Mouse (Mus musculus) neural tube, embryonic 15.5 days (tissue): ENCODE results near the gene 4933427D14Rik. TPM values are rescaled to one million over a fixed set of nuclear protein-coding genes. Genes with fewer than 3 reads are reported as not detected.

ENCODE experiments used
- ATAC-seq: fragments of 200-750 bp; cut with Nextera tagmentation; 2 replicates; pipeline ENCODE4 v1.8.0; 2017; ENCODE audit warnings: mild to moderate bottlenecking, moderate TSS enrichment, moderate library complexity; ENCODE audit not compliant: low FRiP score
- H3K27ac ChIP-seq: fragments of 300-500 bp; sonication (generic); replicated peaks from 2 replicates; pipeline ENCODE4 v1.5.1; 2015; ENCODE audit warnings: mild to moderate bottlenecking, inconsistent platforms
- H3K27me3 ChIP-seq: fragments of 300-500 bp; sonication (generic); replicated peaks from 2 replicates; pipeline ENCODE4 v1.6.1; 2015; ENCODE audit warnings: inconsistent platforms
- H3K36me3 ChIP-seq: fragments of 300-500 bp; sonication (generic); 2 replicates; pipeline ENCODE4 v1.6.1; 2015; ENCODE audit warnings: inconsistent platforms
- H3K4me1 ChIP-seq: fragments of 300-500 bp; sonication (generic); 2 replicates; pipeline ENCODE4 v1.6.1; 2015; ENCODE audit warnings: inconsistent platforms
- H3K4me2 ChIP-seq: fragments of 300-500 bp; sonication (generic); 2 replicates; pipeline ENCODE4 v1.6.1; 2015; ENCODE audit warnings: inconsistent platforms, mild to moderate bottlenecking, moderate library complexity
- H3K4me3 ChIP-seq: fragments of 300-500 bp; sonication (generic); replicated peaks from 2 replicates; pipeline ENCODE4 v1.5.1; 2015; ENCODE audit warnings: mild to moderate bottlenecking, inconsistent platforms
- H3K9ac ChIP-seq: fragments of 300-500 bp; sonication (generic); replicated peaks from 2 replicates; pipeline ENCODE4 v1.6.1; 2015; ENCODE audit warnings: mild to moderate bottlenecking, inconsistent platforms
- H3K9me3 ChIP-seq: fragments of 300-500 bp; sonication (generic); replicated peaks from 2 replicates; pipeline ENCODE4 v1.6.1; 2016; ENCODE audit warnings: inconsistent platforms
- WGBS: fragments of 180-500 bp; shearing (Covaris S2); methylation state at CpG from one replicate; pipeline ENCODE4 v1.1.7; 2015; ENCODE audit warnings: mixed read lengths; 5-methylcytosine and 5-hydroxymethylcytosine counted together
- polyA plus RNA-seq: library from polyadenylated mRNA; unstranded; fragments of >200 nt; fragmentation: Nextera tagmentation; extraction: Ambion mirVana; gene quantifications from 2 replicates; pipeline ENCODE4 v1.2.1, GENCODE M21; 2015

Gene 4933427D14Rik
- polyA plus RNA-seq, 1 experiment from 2014 or later = 15.7 TPM

GRCm38 (mm10) chr11:72135383-72136158 lies 71.7 kb downstream of the 4933427D14Rik start, which contains the start of gene Pitpnm3:
Gene Pitpnm3, minus strand, starts transcription at chr11:72135778.
- H3K9ac ChIP-seq = peak within 1 kb of the TSS; percentile 75
- H3K36me3 ChIP-seq = no peaks in the 10 kb centered on the region
- no peaks in the 10 kb centered on the region for H3K9me3 ChIP-seq
- H3K4me3 ChIP-seq = peak within 1 kb of the TSS; percentile 69
- H3K27me3 ChIP-seq = peaks cover 42% of the 10 kb centered on the region
- H3K27ac ChIP-seq = peak within 1 kb of the TSS; percentile 56
- peaks cover 45% of the 10 kb centered on the region for H3K4me1 ChIP-seq
- peak; percentile 56 for ATAC-seq
- peak within 1 kb of the TSS; percentile 93 for H3K4me2 ChIP-seq
- WGBS = 0% methylated on average over 79 of the region's 107 CpGs

- H3K27ac ChIP-seq = 0 out of 2 replicates have a peak overlapping the region, but pooled peaks have one; percentile 56
- peak overlapping the region; percentile 93 for H3K4me2 ChIP-seq
- peak overlapping the region; percentile 69 for H3K4me3 ChIP-seq
- 15% methylated on average over 24 of the region's 24 CpGs for WGBS
- peaks cover 53% of the 10 kb centered on the region for H3K4me1 ChIP-seq
- H3K9me3 ChIP-seq = no peaks in the 10 kb centered on the region
- no peaks in the 10 kb centered on the region for H3K36me3 ChIP-seq
- H3K27me3 ChIP-seq = peaks cover 42% of the 10 kb centered on the region
- ATAC-seq = peak; percentile 45; the same call in 1 of the 2 replicates
- peak overlapping the region; percentile 75 for H3K9ac ChIP-seq
Measured at GRCm38 (mm10) chr11:72134536-72135382, 72.5 kb downstream of the 4933427D14Rik start.

- H3K4me2 ChIP-seq = no peak overlapping the region
- no peak overlapping the region for H3K27ac ChIP-seq
- no peak for ATAC-seq
- H3K9me3 ChIP-seq = no peaks in the 10 kb centered on the region
- H3K36me3 ChIP-seq = no peaks in the 10 kb centered on the region
- peaks cover 56% of the 10 kb centered on the region for H3K4me1 ChIP-seq
- WGBS = 72% methylated on average over 10 of the region's 10 CpGs
- H3K27me3 ChIP-seq = peaks cover 40% of the 10 kb centered on the region
- H3K9ac ChIP-seq = no peak overlapping the region
- no peak overlapping the region for H3K4me3 ChIP-seq
Measured at GRCm38 (mm10) chr11:72133075-72133474, 74.2 kb downstream of the 4933427D14Rik start.

- Histone ChIP-seq H3K4me1 (peaks cover 64% of the 10 kb centered on the region), H3K4me2 (no peak overlapping the region), H3K4me3 (no peak overlapping the region), H3K36me3 (no peaks in the 10 kb centered on the region), H3K27me3 (peaks cover 31% of the 10 kb centered on the region), H3K9ac (no peak overlapping the region), H3K27ac (no peak overlapping the region), H3K9me3 (no peaks in the 10 kb centered on the region)
- ATAC-seq = no peak
- 10% methylated on average over 3 of the region's 3 CpGs for whole genome bisulfite sequencing
Measured at GRCm38 (mm10) chr11:72132266-72132665, 75.0 kb downstream of the 4933427D14Rik start.

- Histone ChIP-seq H3K4me1 (peaks cover 62% of the 10 kb centered on the region), H3K27me3 (peaks cover 26% of the 10 kb centered on the region), H3K4me2 (no peak overlapping the region), H3K27ac (no peak overlapping the region), H3K4me3 (no peak overlapping the region), H3K9me3 (no peaks in the 10 kb centered on the region), H3K9ac (no peak overlapping the region), H3K36me3 (no peaks in the 10 kb centered on the region)
- 89% methylated on average over 1 of the region's 1 CpGs for WGBS
- no peak for ATAC-seq
Measured at GRCm38 (mm10) chr11:72131697-72132096, 75.6 kb downstream of the 4933427D14Rik start.

- Histone ChIP-seq H3K36me3 (no peaks in the 10 kb centered on the region), H3K9ac (no peak overlapping the region), H3K9me3 (no peaks in the 10 kb centered on the region), H3K27ac (no peak overlapping the region), H3K27me3 (peaks cover 21% of the 10 kb centered on the region), H3K4me2 (no peak overlapping the region), H3K4me3 (no peak overlapping the region), H3K4me1 (peaks cover 54% of the 10 kb centered on the region)
- 93% methylated on average over 3 of the region's 3 CpGs for WGBS
- no peak for ATAC-seq
Measured at GRCm38 (mm10) chr11:72130905-72131304, 76.4 kb downstream of the 4933427D14Rik start.

- no peaks in the 10 kb centered on the region for H3K36me3 ChIP-seq
- H3K4me2 ChIP-seq = no peak overlapping the region
- no peaks in the 10 kb centered on the region for H3K9me3 ChIP-seq
- peaks cover 52% of the 10 kb centered on the region for H3K4me1 ChIP-seq
- WGBS = 72% methylated on average over 3 of the region's 3 CpGs
- H3K27ac ChIP-seq = no peak overlapping the region
- H3K9ac ChIP-seq = no peak overlapping the region
- peaks cover 21% of the 10 kb centered on the region for H3K27me3 ChIP-seq
- no peak overlapping the region for H3K4me3 ChIP-seq
- ATAC-seq = no peak
Measured at GRCm38 (mm10) chr11:72130472-72130871, 76.8 kb downstream of the 4933427D14Rik start.

GRCm38 (mm10) chr11:72130021-72130420 lies 77.2 kb downstream of the 4933427D14Rik start:
- peaks cover 49% of the 10 kb centered on the region for H3K4me1 ChIP-seq
- no peaks in the 10 kb centered on the region for H3K36me3 ChIP-seq
- no peak for ATAC-seq
- 15% methylated on average over 11 of the region's 11 CpGs for whole genome bisulfite sequencing
- no peak overlapping the region for H3K4me3 ChIP-seq
- H3K9me3 ChIP-seq = no peaks in the 10 kb centered on the region
- H3K27ac ChIP-seq = no peak overlapping the region
- no peak overlapping the region for H3K9ac ChIP-seq
- H3K27me3 ChIP-seq = peaks cover 21% of the 10 kb centered on the region
- no peak overlapping the region for H3K4me2 ChIP-seq

GRCm38 (mm10) chr11:72129032-72129894 lies 78.0 kb downstream of the 4933427D14Rik start:
- Histone ChIP-seq H3K27me3 (peaks cover 13% of the 10 kb centered on the region), H3K4me1 (peaks cover 41% of the 10 kb centered on the region), H3K27ac (no peak overlapping the region), H3K36me3 (no peaks in the 10 kb centered on the region), H3K4me2 (no peak overlapping the region), H3K9ac (no peak overlapping the region), H3K9me3 (no peaks in the 10 kb centered on the region), H3K4me3 (no peak overlapping the region)
- 71% methylated on average over 8 of the region's 8 CpGs for WGBS
- ATAC-seq = no peak

- H3K4me2 ChIP-seq = no peak overlapping the region
- peaks cover under 1% of the 10 kb centered on the region; the same call in 1 of the 2 replicates for H3K27me3 ChIP-seq
- no peak overlapping the region for H3K27ac ChIP-seq
- H3K4me1 ChIP-seq = peaks cover 33% of the 10 kb centered on the region
- no peak overlapping the region for H3K4me3 ChIP-seq
- 81% methylated on average over 5 of the region's 5 CpGs for WGBS
- H3K9ac ChIP-seq = no peak overlapping the region
- ATAC-seq = no peak
- no peaks in the 10 kb centered on the region for H3K36me3 ChIP-seq
- H3K9me3 ChIP-seq = no peaks in the 10 kb centered on the region
Measured at GRCm38 (mm10) chr11:72127450-72128189, 79.6 kb downstream of the 4933427D14Rik start.
